Mouse (Mus musculus) 3134 (cell line): ENCODE measurements at regions not wholly inside any gene's neighbourhood (a gene's known extent, or its start where the extent isn't known, plus 50 kb on each side); places are given as distances from the start of the nearest gene placed in this dataset.

Source experiments
- DNase-seq: peaks from one replicate; pipeline ENCODE4 v3.0.0-alpha.2; 2011; ENCODE audit warnings: low spot score; ENCODE audit not compliant: insufficient read length; ENCODE audit errors: extremely low read depth

- no peak for DNase-seq
These were observed 124.6 kb upstream of the Rarb start for GRCm38 (mm10) chr14:16943531-16943930.

- no peak for DNase-seq
These were observed 108.2 kb upstream of the Rarb start for GRCm38 (mm10) chr14:16927136-16927535.

- DNase-seq, result no peak
These were observed 82.7 kb upstream of the Rarb start for GRCm38 (mm10) chr14:16901534-16902147.

- DNase-seq, result no peak
These were observed 79.0 kb upstream of the Rarb start for GRCm38 (mm10) chr14:16897747-16898544.

- no peak for DNase-seq
These were observed 78.0 kb upstream of the Rarb start for GRCm38 (mm10) chr14:16896974-16897373.

GRCm38 (mm10) chr14:16881249-16881648, 62.3 kb upstream of the Rarb start:
- no peak for DNase-seq

GRCm38 (mm10) chr14:16869221-16869620, 50.3 kb upstream of the Rarb start:
- DNase-seq, result no peak
